Mouse (Mus musculus) natural killer cell, adult 2 months (primary cell): ENCODE results near the gene Susd6.
"Not testable (repeated sequence)": the region's sequence is repeated elsewhere in the genome, so short reads cannot be mapped to it uniquely, and the experiment has no call there.

Source experiments
- DNase-seq, 2 experiments: peaks; one replicate each; pipeline ENCODE4 v3.0.0; 2022; ENCODE audit warnings: low spot score in 2 of 2

Susd6 gene

GRCm38 (mm10) chr12:80813456-80813855, 23.1 kb downstream of the Susd6 start:
- no peak for DNase-seq

GRCm38 (mm10) chr12:80813872-80814271, 23.6 kb downstream of the Susd6 start:
- DNase-seq = no peak

GRCm38 (mm10) chr12:80814529-80814928, 24.2 kb downstream of the Susd6 start:
- DNase-seq = no peak

GRCm38 (mm10) chr12:80815298-80815697, 25.0 kb downstream of the Susd6 start:
- DNase-seq = peak in 1 of 2 experiments; percentile 34

- DNase-seq = no peak
Observed at GRCm38 (mm10) chr12:80815893-80816292, 25.6 kb downstream of the Susd6 start.

- DNase-seq = peak; percentile 56 to 70
Observed at GRCm38 (mm10) chr12:80816380-80817086, 26.2 kb downstream of the Susd6 start.

- DNase-seq = no peak
Observed at GRCm38 (mm10) chr12:80817697-80818235, 27.5 kb downstream of the Susd6 start.

GRCm38 (mm10) chr12:80819020-80819419, 28.7 kb downstream of the Susd6 start:
- DNase-seq = not testable (repeated sequence)

- no peak for DNase-seq
Observed at GRCm38 (mm10) chr12:80821312-80822007, 31.1 kb downstream of the Susd6 start.

- DNase-seq = no peak
Observed at GRCm38 (mm10) chr12:80822533-80822932, 32.2 kb downstream of the Susd6 start.

GRCm38 (mm10) chr12:80824202-80824601, 33.9 kb downstream of the Susd6 start:
- DNase-seq = no peak

GRCm38 (mm10) chr12:80826423-80826822, 36.1 kb downstream of the Susd6 start:
- no peak for DNase-seq

GRCm38 (mm10) chr12:80827464-80828015, 37.2 kb downstream of the Susd6 start:
- no peak for DNase-seq

- DNase-seq = no peak
Observed at GRCm38 (mm10) chr12:80828020-80828419, 37.7 kb downstream of the Susd6 start.

GRCm38 (mm10) chr12:80828951-80829350, 38.6 kb downstream of the Susd6 start:
- no peak for DNase-seq

GRCm38 (mm10) chr12:80830211-80830610, 39.9 kb downstream of the Susd6 start:
- no peak for DNase-seq

- DNase-seq = no peak
Observed at GRCm38 (mm10) chr12:80830820-80831219, 40.5 kb downstream of the Susd6 start.

- DNase-seq = no peak
Observed at GRCm38 (mm10) chr12:80832313-80832712, 42.0 kb downstream of the Susd6 start.

GRCm38 (mm10) chr12:80833541-80833940, 43.2 kb downstream of the Susd6 start:
- peak in 1 of 2 experiments; percentile 20 for DNase-seq

GRCm38 (mm10) chr12:80834156-80834900, 44.0 kb downstream of the Susd6 start:
- DNase-seq = no peak

- no peak for DNase-seq
Observed at GRCm38 (mm10) chr12:80834901-80835570, 44.7 kb downstream of the Susd6 start.
